Mouse (Mus musculus): Measurements from ENCODE around the gene Saa1.

GRCm38 (mm10) chr7:46712250-46712649 lies 30.5 kb downstream of the Saa1 start:
- TF ChIP-seq MAX (IDR thresholded peaks at IDR 0.05; ENCODE audit: low read depth) (no peak), MYOD1 (IDR thresholded peaks at IDR 0.05; ENCODE audit: control insufficient read depth in 1 of 3, insufficient read length in 2 of 3, low read depth in 2 of 3) (no peak), USF1 (IDR thresholded peaks at IDR 0.05; ENCODE audit: low read depth) (no peak), POLR2AphosphoS2 (IDR thresholded peaks at IDR 0.05; ENCODE audit: insufficient read length, low read depth) (no peak), POLR2A (IDR thresholded peaks at IDR 0.05; ENCODE audit: insufficient read length, low read depth) (no peak), CEBPB (IDR thresholded peaks at IDR 0.05; ENCODE audit: insufficient read depth, poor library complexity, severe bottlenecking) (no peak)
